Mouse (Mus musculus): Measurements from ENCODE around the gene 4930453N24Rik.

The 4930453N24Rik gene

DNA sequence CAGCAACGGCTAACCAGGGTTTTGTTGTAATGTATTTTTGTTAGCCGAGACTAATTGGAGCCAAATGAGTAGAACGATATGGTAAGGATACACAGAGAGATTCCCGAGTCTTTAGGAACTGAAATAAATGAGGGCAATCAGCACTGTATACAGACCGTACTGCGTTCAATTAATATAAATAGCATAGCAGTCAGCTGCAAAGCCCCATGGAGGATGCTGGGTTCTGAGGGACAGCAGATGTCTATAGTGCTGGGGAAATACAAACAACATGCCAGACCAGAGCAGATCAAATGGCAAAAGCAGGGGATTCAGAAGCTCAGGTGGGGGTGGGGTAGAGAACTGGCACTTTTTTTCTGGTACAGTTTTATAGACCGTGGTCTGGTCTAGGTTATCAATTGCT is 51.9 kb downstream of the 4930453N24Rik start:
- DNase-seq, result no peak

DNA sequence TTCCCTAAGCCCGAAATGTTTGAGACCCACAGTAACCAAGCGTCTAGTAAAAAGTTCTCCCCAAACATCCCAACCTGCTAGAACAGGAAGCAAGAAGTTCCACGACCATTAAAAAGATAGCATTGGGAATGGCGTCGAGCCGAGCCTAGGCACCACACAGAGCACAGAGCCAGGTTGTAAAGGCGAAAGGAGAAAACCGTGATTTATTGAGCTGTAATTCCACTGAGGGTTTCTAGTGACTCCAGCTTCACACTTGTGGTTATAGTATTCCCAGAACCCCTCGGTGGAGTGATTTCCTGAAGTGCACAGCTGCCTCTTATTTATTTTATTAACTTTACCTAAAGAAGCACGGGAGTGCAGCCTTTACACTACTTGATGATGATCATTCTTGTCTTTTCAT is 53.1 kb downstream of the 4930453N24Rik start:
- no peak for DNase-seq

DNA sequence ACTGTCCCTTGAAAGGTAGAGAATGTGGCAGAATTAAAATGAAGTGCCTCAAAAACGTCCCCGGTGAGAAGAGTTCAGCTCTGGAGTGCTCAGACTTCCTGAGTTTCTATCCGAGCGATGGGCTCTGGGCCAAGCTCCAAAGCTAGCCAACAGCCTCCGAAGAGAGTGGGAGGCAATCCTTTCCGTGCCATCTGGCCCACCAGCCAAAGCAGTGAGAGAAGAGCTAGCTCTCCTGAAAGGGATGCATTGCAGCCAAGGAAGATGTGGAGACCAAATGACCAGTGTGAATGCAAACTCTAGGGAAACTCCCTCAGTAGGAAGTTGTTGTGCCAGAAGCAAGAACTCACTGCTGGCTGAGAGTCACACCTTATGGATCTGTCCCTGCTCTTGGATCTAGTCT is 59.1 kb downstream of the 4930453N24Rik start:
- DNase-seq, result no peak

All from kidney, postnatal 36 days (tissue).